In the genomic region with DNA sequence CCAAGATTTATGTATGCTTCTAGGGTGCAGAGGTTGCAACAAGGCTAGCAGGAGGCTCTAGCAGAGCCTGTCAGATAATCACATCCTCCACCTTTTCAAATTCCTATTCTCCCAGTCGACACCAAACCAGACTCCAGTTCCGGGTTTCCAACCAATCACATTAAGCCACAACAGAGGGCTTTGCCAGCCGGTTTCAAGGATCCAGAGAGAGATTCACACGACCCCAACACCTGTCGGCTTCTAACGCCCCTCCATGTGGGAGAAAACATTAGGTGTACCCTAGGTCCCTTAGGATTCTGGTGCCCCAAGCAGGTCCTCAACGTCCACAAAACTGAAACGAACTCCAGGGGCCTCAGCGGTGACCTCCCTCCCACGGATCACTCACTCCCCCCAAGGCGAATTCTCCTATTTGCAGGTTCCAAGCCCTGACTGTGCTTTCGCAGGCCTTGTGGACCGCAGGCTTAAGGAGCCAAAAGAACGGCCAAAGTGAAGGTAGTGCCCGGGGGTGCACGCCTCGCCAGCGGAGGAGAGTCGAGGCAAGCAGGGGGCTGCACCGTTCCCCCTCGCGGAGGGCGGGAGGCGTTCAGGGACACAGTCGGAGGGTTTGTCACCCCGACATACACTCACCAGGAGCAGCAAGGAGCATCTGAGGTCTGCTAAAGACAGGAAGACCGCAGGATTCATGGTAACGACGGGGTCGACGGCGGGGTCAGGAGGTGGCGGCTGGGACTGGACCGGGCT, we compare ENCODE assay signal across 7 mouse cellular contexts. TPM values are rescaled to one million over a fixed set of nuclear protein-coding genes. Genes with fewer than 3 reads are reported as not detected.
DNase-seq lines count a peak whose midpoint lies in the region; TF ChIP-seq lines count a peak whose summit lies in the region.

No protein-coding gene starts in this region.

- WGBS in spleen, adult 2 months: under 1% methylated on average over 34 of the region's 34 CpGs

- no peaks in the 10 kb centered on the region for H3K27me3 ChIP-seq in spleen, adult 2 months (ENCODE audit: control insufficient read depth, insufficient read depth, low read length)

- H3K36me3 ChIP-seq in spleen, adult 2 months (ENCODE audit: control insufficient read depth, insufficient read depth, low read length): 0 out of 2 replicates have a peak, but pooled peaks cover 1% of the 10 kb centered on the region

- TF ChIP-seq CTCF in spleen, adult 2 months (IDR thresholded peaks at IDR 0.05; ENCODE audit: extremely low read depth, insufficient read depth, insufficient read length, insufficient replicate concordance): no peak

- H3K4me3 ChIP-seq in spleen, adult 2 months (ENCODE audit: extremely low read depth, insufficient read depth, insufficient read length): peak overlapping the region; percentile 88

- H3K4me1 ChIP-seq in spleen, adult 2 months (ENCODE audit: control insufficient read depth, insufficient read depth, insufficient read length): peaks cover 6% of the 10 kb centered on the region; the same call in 1 of the 2 replicates

- intact Hi-C loops in left cerebral cortex, postnatal 25 days (cut with DNase I): loop anchor here (10.0 kb wide), 1 partner anchor 234 kb away; a partner anchor contains a TSS

- no peak for DNase-seq in spleen, adult 2 months (ENCODE audit: low read depth in 1 of 2, low spot score in 2 of 2)
- DNase-seq in spleen, postnatal 36 days (ENCODE audit: low spot score in 2 of 2): no peak
- DNase-seq in c-Kit-negative CD71-positive TER-119-positive erythroid progenitor cells, embryonic 14.5 days (ENCODE audit: low read depth, low spot score): peak; percentile 20
- DNase-seq in forelimb bud, embryonic 11.5 days (ENCODE audit: low read depth, low spot score): peak; percentile 52
- peak; percentile 21 to 26 for DNase-seq in left cerebral cortex, postnatal 25 days (ENCODE audit: low spot score in 2 of 2)
- peak; percentile 54 for DNase-seq in mesoderm, embryonic 11.5 days (ENCODE audit: low read depth, low spot score)
- no peak for DNase-seq in cerebellum, adult 11-12 months

- TF ChIP-seq POLR2A in spleen, adult 2 months (IDR thresholded peaks at IDR 0.05; ENCODE audit: low read depth, low read length): no peak

- peak overlapping the region; percentile 62 for H3K27ac ChIP-seq in spleen, adult 2 months (ENCODE audit: insufficient read depth, low read length)

RNA-seq across cellular contexts. Expression of a gene that starts 0.4 kb away (rescaled TPM):
- 5.4 and 6.5 TPM in 2 replicates for polyA plus RNA-seq in spleen, adult 2 months (2012; rRNA removed)
- 10 to 100 TPM; 34.4 to 39.2 TPM for total RNA-seq in left cerebral cortex, postnatal 25 days (2021)

RNA-seq across cellular contexts. Expression of a gene that starts 0.6 kb away (rescaled TPM):
- 3.4 and 4.4 TPM in 2 replicates for polyA plus RNA-seq in spleen, adult 2 months (2012; rRNA removed)
- 10 to 100 TPM; 10.7 to 15.1 TPM for total RNA-seq in left cerebral cortex, postnatal 25 days (2021)

Comparison
In these comparisons a context has a peak if more than half of its experiments do, and no peak if none do; other contexts are left out.
1. DNase-seq: peak in c-Kit-negative CD71-positive TER-119-positive erythroid progenitor cells, embryonic 14.5 days (single experiment), forelimb bud, embryonic 11.5 days (single experiment), left cerebral cortex, postnatal 25 days (2 of 2) and mesoderm, embryonic 11.5 days (single experiment); none in spleen, adult 2 months (0 of 2), spleen, postnatal 36 days (0 of 2) and cerebellum, adult 11-12 months (single experiment).